Mouse (Mus musculus): Measurements from ENCODE around the gene Ctps.
"Not testable (repeated sequence)": the region's sequence is repeated elsewhere in the genome, so short reads cannot be mapped to it uniquely, and the experiment has no call there.

The Ctps gene

GRCm38 (mm10) chr4:120569486-120570437, at the start of gene Ctps:
Ctps (minus strand) TSS chr4:120570276.
- DNase-seq = peak; percentile 94

GRCm38 (mm10) chr4:120616199-120617025, 46.3 kb upstream of the Ctps start:
- peak; percentile 83 for DNase-seq

GRCm38 (mm10) chr4:120615528-120616081, 45.5 kb upstream of the Ctps start:
- DNase-seq = peak; percentile 75

- DNase-seq = peak; percentile 65
Measured at GRCm38 (mm10) chr4:120614644-120615043, 44.6 kb upstream of the Ctps start.

- peak; percentile 96 for DNase-seq
Measured at GRCm38 (mm10) chr4:120613691-120614329, 43.7 kb upstream of the Ctps start.

- peak; percentile 75 for DNase-seq
Measured at GRCm38 (mm10) chr4:120612304-120613080, 42.4 kb upstream of the Ctps start.

GRCm38 (mm10) chr4:120611005-120611404, 40.9 kb upstream of the Ctps start:
- no peak for DNase-seq

GRCm38 (mm10) chr4:120606941-120607340, 36.9 kb upstream of the Ctps start:
- no peak for DNase-seq

- no peak for DNase-seq
Measured at GRCm38 (mm10) chr4:120602669-120603068, 32.6 kb upstream of the Ctps start.

- no peak for DNase-seq
Measured at GRCm38 (mm10) chr4:120601774-120602173, 31.7 kb upstream of the Ctps start.

GRCm38 (mm10) chr4:120598922-120599321, 28.8 kb upstream of the Ctps start:
- DNase-seq = no peak

GRCm38 (mm10) chr4:120596210-120596609, 26.1 kb upstream of the Ctps start:
- not testable (repeated sequence) for DNase-seq

GRCm38 (mm10) chr4:120590973-120591372, 20.9 kb upstream of the Ctps start:
- DNase-seq = no peak

- DNase-seq = peak; percentile 87
Measured at GRCm38 (mm10) chr4:120589815-120590422, 19.8 kb upstream of the Ctps start.

- no peak for DNase-seq
Measured at GRCm38 (mm10) chr4:120589070-120589469, 19.0 kb upstream of the Ctps start.

GRCm38 (mm10) chr4:120588445-120588844, 18.4 kb upstream of the Ctps start, which contains the start of gene Gm8439:
Gm8439 (plus strand) TSS chr4:120588745.
- no peak for DNase-seq

GRCm38 (mm10) chr4:120586986-120587385, 16.9 kb upstream of the Ctps start:
- DNase-seq = no peak

GRCm38 (mm10) chr4:120581711-120582110, 11.6 kb upstream of the Ctps start:
- DNase-seq = no peak

- no peak for DNase-seq
Measured at GRCm38 (mm10) chr4:120580894-120581293, 10.8 kb upstream of the Ctps start.

- no peak for DNase-seq
Measured at GRCm38 (mm10) chr4:120571691-120572090, 1.6 kb upstream of the Ctps start.

- no peak for DNase-seq
Measured at GRCm38 (mm10) chr4:120571070-120571464, 991 bp upstream of the Ctps start.
